Mouse (Mus musculus): Measurements from ENCODE around the gene Skil. TPM values are rescaled to one million over a fixed set of nuclear protein-coding genes. Genes with fewer than 3 reads are reported as not detected.

Gene Skil
- polyA plus RNA-seq, 1 experiment from 2014 or later = 14.2 TPM

GRCm38 (mm10) chr3:31145641-31146290 is 50.9 kb downstream of the Skil start:
- H3K9me3 ChIP-seq (ENCODE audit: control insufficient read depth, low read length) = no peaks in the 10 kb centered on the region
- ATAC-seq (replicated peaks; ENCODE audit: low FRiP score) = peak; percentile 80
- peak overlapping the region; percentile 2; the same call in 1 of the 2 replicates for H3K4me3 ChIP-seq (ENCODE audit: low read depth, low read length)
- H3K4me1 ChIP-seq (replicated peaks; ENCODE audit: control insufficient read depth, insufficient read depth, low read length) = no peaks in the 10 kb centered on the region
- no peaks in the 10 kb centered on the region for H3K36me3 ChIP-seq (ENCODE audit: control insufficient read depth, insufficient read depth, low read length)
- peak; percentile 55 for DNase-seq (ENCODE audit: low spot score)
- H3K27ac ChIP-seq (ENCODE audit: low read depth, low read length) = no peak overlapping the region
- peak overlapping the region; percentile 21 for H3K4me2 ChIP-seq
- WGBS = 12% methylated on average over 14 of the region's 14 CpGs
- peaks cover 18% of the 10 kb centered on the region for H3K27me3 ChIP-seq (replicated peaks; ENCODE audit: control insufficient read depth, insufficient read depth, low read length)
- no peak overlapping the region for H3K9ac ChIP-seq (ENCODE audit: low read depth, low read length)

GRCm38 (mm10) chr3:31148595-31148994 is 53.7 kb downstream of the Skil start:
- H3K27ac ChIP-seq (ENCODE audit: low read depth, low read length) = no peak overlapping the region
- H3K9me3 ChIP-seq (ENCODE audit: control insufficient read depth, low read length) = no peaks in the 10 kb centered on the region
- H3K9ac ChIP-seq (ENCODE audit: low read depth, low read length) = no peak overlapping the region
- DNase-seq (ENCODE audit: low spot score) = no peak
- no peaks in the 10 kb centered on the region for H3K4me1 ChIP-seq (replicated peaks; ENCODE audit: control insufficient read depth, insufficient read depth, low read length)
- ATAC-seq (replicated peaks; ENCODE audit: low FRiP score) = no peak
- H3K36me3 ChIP-seq (ENCODE audit: control insufficient read depth, insufficient read depth, low read length) = no peaks in the 10 kb centered on the region
- H3K4me2 ChIP-seq = no peak overlapping the region
- 59% methylated on average over 7 of the region's 7 CpGs for WGBS
- peaks cover 19% of the 10 kb centered on the region for H3K27me3 ChIP-seq (replicated peaks; ENCODE audit: control insufficient read depth, insufficient read depth, low read length)
- H3K4me3 ChIP-seq (ENCODE audit: low read depth, low read length) = no peak overlapping the region

GRCm38 (mm10) chr3:31149706-31150105 is 54.8 kb downstream of the Skil start, which contains the start of gene Cldn11:
Cldn11 (plus strand) TSS chr3:31149920.
- DNase-seq (ENCODE audit: low spot score) = peak; percentile 44
- WGBS = under 1% methylated on average over 32 of the region's 33 CpGs

GRCm38 (mm10) chr3:31152108-31152507 is 57.2 kb downstream of the Skil start:
- no peak overlapping the region for H3K27ac ChIP-seq (ENCODE audit: low read depth, low read length)
- no peak overlapping the region for H3K4me3 ChIP-seq (ENCODE audit: low read depth, low read length)
- H3K9ac ChIP-seq (ENCODE audit: low read depth, low read length) = no peak overlapping the region
- H3K9me3 ChIP-seq (ENCODE audit: control insufficient read depth, low read length) = no peaks in the 10 kb centered on the region
- H3K4me2 ChIP-seq = no peak overlapping the region
- DNase-seq (ENCODE audit: low spot score) (no peak), ATAC-seq (replicated peaks; ENCODE audit: low FRiP score) (no peak)
- H3K36me3 ChIP-seq (ENCODE audit: control insufficient read depth, insufficient read depth, low read length) = no peaks in the 10 kb centered on the region
- H3K27me3 ChIP-seq (replicated peaks; ENCODE audit: control insufficient read depth, insufficient read depth, low read length) = peaks cover 19% of the 10 kb centered on the region
- no peaks in the 10 kb centered on the region for H3K4me1 ChIP-seq (replicated peaks; ENCODE audit: control insufficient read depth, insufficient read depth, low read length)
- 63% methylated on average over 6 of the region's 6 CpGs for WGBS

More at GRCm38 (mm10) chr3:31149706-31150105, 54.8 kb downstream of the Skil start, which contains the start of gene Cldn11:
- H3K9me3 ChIP-seq (ENCODE audit: control insufficient read depth, low read length) = no peaks in the 10 kb centered on the region
- H3K27ac ChIP-seq (ENCODE audit: low read depth, low read length) = no peak within 1 kb of the TSS
- peak within 1 kb of the TSS; percentile 38 for H3K4me3 ChIP-seq (ENCODE audit: low read depth, low read length)
- H3K4me1 ChIP-seq (replicated peaks; ENCODE audit: control insufficient read depth, insufficient read depth, low read length) = no peaks in the 10 kb centered on the region
- peaks cover 19% of the 10 kb centered on the region for H3K27me3 ChIP-seq (replicated peaks; ENCODE audit: control insufficient read depth, insufficient read depth, low read length)
- ATAC-seq (replicated peaks; ENCODE audit: low FRiP score) = peak; percentile 60
- H3K9ac ChIP-seq (ENCODE audit: low read depth, low read length) = no peak within 1 kb of the TSS
- no peaks in the 10 kb centered on the region for H3K36me3 ChIP-seq (ENCODE audit: control insufficient read depth, insufficient read depth, low read length)
- peak within 1 kb of the TSS; percentile 69 for H3K4me2 ChIP-seq

- Histone ChIP-seq H3K27ac (ENCODE audit: low read depth, low read length) (no peak overlapping the region), H3K27me3 (replicated peaks; ENCODE audit: control insufficient read depth, insufficient read depth, low read length) (no peaks in the 10 kb centered on the region), H3K4me3 (ENCODE audit: low read depth, low read length) (no peak overlapping the region), H3K4me2 (no peak overlapping the region), H3K36me3 (ENCODE audit: control insufficient read depth, insufficient read depth, low read length) (no peaks in the 10 kb centered on the region), H3K9ac (ENCODE audit: low read depth, low read length) (no peak overlapping the region), H3K4me1 (replicated peaks; ENCODE audit: control insufficient read depth, insufficient read depth, low read length) (no peaks in the 10 kb centered on the region), H3K9me3 (ENCODE audit: control insufficient read depth, low read length) (no peaks in the 10 kb centered on the region)
- 73% methylated on average over 3 of the region's 3 CpGs for WGBS
- no peak for DNase-seq (ENCODE audit: low spot score)
- ATAC-seq (replicated peaks; ENCODE audit: low FRiP score) = no peak
Observed at GRCm38 (mm10) chr3:31156126-31156525, 61.3 kb downstream of the Skil start.

- Histone ChIP-seq H3K9ac (ENCODE audit: low read depth, low read length) (no peak overlapping the region), H3K9me3 (ENCODE audit: control insufficient read depth, low read length) (no peaks in the 10 kb centered on the region), H3K4me3 (ENCODE audit: low read depth, low read length) (no peak overlapping the region), H3K27me3 (replicated peaks; ENCODE audit: control insufficient read depth, insufficient read depth, low read length) (no peaks in the 10 kb centered on the region), H3K4me1 (replicated peaks; ENCODE audit: control insufficient read depth, insufficient read depth, low read length) (no peaks in the 10 kb centered on the region), H3K4me2 (no peak overlapping the region), H3K27ac (ENCODE audit: low read depth, low read length) (no peak overlapping the region), H3K36me3 (ENCODE audit: control insufficient read depth, insufficient read depth, low read length) (no peaks in the 10 kb centered on the region)
- ATAC-seq (replicated peaks; ENCODE audit: low FRiP score) = no peak
- no peak for DNase-seq (ENCODE audit: low spot score)
- WGBS = 83% methylated on average over 15 of the region's 15 CpGs
Observed at GRCm38 (mm10) chr3:31157776-31158175, 62.9 kb downstream of the Skil start.

- Histone ChIP-seq H3K4me1 (replicated peaks; ENCODE audit: control insufficient read depth, insufficient read depth, low read length) (no peaks in the 10 kb centered on the region), H3K27me3 (replicated peaks; ENCODE audit: control insufficient read depth, insufficient read depth, low read length) (no peaks in the 10 kb centered on the region), H3K9ac (ENCODE audit: low read depth, low read length) (no peak overlapping the region), H3K4me2 (no peak overlapping the region), H3K9me3 (ENCODE audit: control insufficient read depth, low read length) (no peaks in the 10 kb centered on the region), H3K27ac (ENCODE audit: low read depth, low read length) (no peak overlapping the region), H3K36me3 (ENCODE audit: control insufficient read depth, insufficient read depth, low read length) (no peaks in the 10 kb centered on the region), H3K4me3 (ENCODE audit: low read depth, low read length) (no peak overlapping the region)
- ATAC-seq (replicated peaks; ENCODE audit: low FRiP score) = no peak
- WGBS = 65% methylated on average over 10 of the region's 10 CpGs
- DNase-seq (ENCODE audit: low spot score) = no peak
Observed at GRCm38 (mm10) chr3:31160046-31160445, 65.2 kb downstream of the Skil start.

- Histone ChIP-seq H3K4me2 (no peak overlapping the region), H3K9me3 (ENCODE audit: control insufficient read depth, low read length) (no peaks in the 10 kb centered on the region), H3K9ac (ENCODE audit: low read depth, low read length) (no peak overlapping the region), H3K4me1 (replicated peaks; ENCODE audit: control insufficient read depth, insufficient read depth, low read length) (no peaks in the 10 kb centered on the region), H3K27ac (ENCODE audit: low read depth, low read length) (no peak overlapping the region), H3K36me3 (ENCODE audit: control insufficient read depth, insufficient read depth, low read length) (no peaks in the 10 kb centered on the region), H3K27me3 (replicated peaks; ENCODE audit: control insufficient read depth, insufficient read depth, low read length) (no peaks in the 10 kb centered on the region), H3K4me3 (ENCODE audit: low read depth, low read length) (no peak overlapping the region)
- DNase-seq (ENCODE audit: low spot score) = no peak
- 50% methylated on average over 6 of the region's 6 CpGs for WGBS
- no peak for ATAC-seq (replicated peaks; ENCODE audit: low FRiP score)
Observed at GRCm38 (mm10) chr3:31161336-31161735, 66.5 kb downstream of the Skil start.

- Histone ChIP-seq H3K27me3 (replicated peaks; ENCODE audit: control insufficient read depth, insufficient read depth, low read length) (no peaks in the 10 kb centered on the region), H3K4me3 (ENCODE audit: low read depth, low read length) (no peak overlapping the region), H3K27ac (ENCODE audit: low read depth, low read length) (no peak overlapping the region), H3K9ac (ENCODE audit: low read depth, low read length) (no peak overlapping the region), H3K4me2 (no peak overlapping the region), H3K4me1 (replicated peaks; ENCODE audit: control insufficient read depth, insufficient read depth, low read length) (no peaks in the 10 kb centered on the region), H3K36me3 (ENCODE audit: control insufficient read depth, insufficient read depth, low read length) (no peaks in the 10 kb centered on the region), H3K9me3 (ENCODE audit: control insufficient read depth, low read length) (no peaks in the 10 kb centered on the region)
- DNase-seq (ENCODE audit: low spot score) = no peak
- no peak for ATAC-seq (replicated peaks; ENCODE audit: low FRiP score)
- WGBS = 87% methylated on average over 14 of the region's 14 CpGs
Observed at GRCm38 (mm10) chr3:31162860-31163259, 68.0 kb downstream of the Skil start.
